Mouse (Mus musculus) heart, embryonic 13.5 days (tissue): ENCODE measurements around the gene Slc22a13. TPM values are rescaled to one million over a fixed set of nuclear protein-coding genes. Genes with fewer than 3 reads are reported as not detected.
"Not testable (repeated sequence)": the region's sequence is repeated elsewhere in the genome, so short reads cannot be mapped to it uniquely, and the experiment has no call there.

ENCODE experiments used
- ATAC-seq: fragments of 200-750 bp; cut with Nextera tagmentation; 2 replicates; pipeline ENCODE4 v1.8.0; 2017; ENCODE audit warnings: moderate TSS enrichment; ENCODE audit not compliant: insufficient number of reproducible peaks, low FRiP score, low TSS enrichment; ENCODE audit errors: extremely low read depth
- H3K27ac ChIP-seq: fragments of 300-500 bp; sonication (generic); replicated peaks from 2 replicates; pipeline ENCODE4 v1.5.1; 2015; ENCODE audit warnings: moderate library complexity, mild to moderate bottlenecking, inconsistent platforms
- H3K27me3 ChIP-seq: fragments of 300-500 bp; sonication (generic); replicated peaks from 2 replicates; pipeline ENCODE4 v1.6.1; 2015; ENCODE audit warnings: mild to moderate bottlenecking, inconsistent platforms
- H3K36me3 ChIP-seq: fragments of 300-500 bp; sonication (generic); 2 replicates; pipeline ENCODE4 v1.6.1; 2015; ENCODE audit warnings: mild to moderate bottlenecking, inconsistent platforms
- H3K4me1 ChIP-seq: fragments of 300-500 bp; sonication (generic); 2 replicates; pipeline ENCODE4 v1.6.1; 2015; ENCODE audit warnings: inconsistent platforms
- H3K4me2 ChIP-seq: fragments of 300-500 bp; sonication (generic); 2 replicates; pipeline ENCODE4 v1.6.1; 2015; ENCODE audit warnings: inconsistent platforms, mild to moderate bottlenecking, moderate library complexity
- H3K4me3 ChIP-seq: fragments of 300-500 bp; sonication (generic); 2 replicates; pipeline ENCODE4 v1.5.1; 2015; ENCODE audit warnings: moderate library complexity, mild to moderate bottlenecking, inconsistent platforms
- H3K9ac ChIP-seq: fragments of 300-500 bp; sonication (generic); 2 replicates; pipeline ENCODE4 v1.6.1; 2015; ENCODE audit warnings: inconsistent platforms, mild to moderate bottlenecking, moderate library complexity
- H3K9me3 ChIP-seq: fragments of 300-500 bp; sonication (generic); 2 replicates; pipeline ENCODE4 v1.6.1; 2016; ENCODE audit warnings: inconsistent platforms
- WGBS: fragments of 180-500 bp; shearing (Covaris S2); methylation state at CpG from one replicate; pipeline ENCODE4 v1.1.7; 2015; ENCODE audit warnings: mixed read lengths; 5-methylcytosine and 5-hydroxymethylcytosine counted together
- polyA plus RNA-seq: library from polyadenylated mRNA; unstranded; fragments of >200 nt; fragmentation: Nextera tagmentation; extraction: Ambion mirVana; gene quantifications from 2 replicates; pipeline ENCODE4 v1.2.1, GENCODE M21; 2015

The Slc22a13 gene
- polyA plus RNA-seq, 1 experiment from 2014 or later, result not detected

DNA sequence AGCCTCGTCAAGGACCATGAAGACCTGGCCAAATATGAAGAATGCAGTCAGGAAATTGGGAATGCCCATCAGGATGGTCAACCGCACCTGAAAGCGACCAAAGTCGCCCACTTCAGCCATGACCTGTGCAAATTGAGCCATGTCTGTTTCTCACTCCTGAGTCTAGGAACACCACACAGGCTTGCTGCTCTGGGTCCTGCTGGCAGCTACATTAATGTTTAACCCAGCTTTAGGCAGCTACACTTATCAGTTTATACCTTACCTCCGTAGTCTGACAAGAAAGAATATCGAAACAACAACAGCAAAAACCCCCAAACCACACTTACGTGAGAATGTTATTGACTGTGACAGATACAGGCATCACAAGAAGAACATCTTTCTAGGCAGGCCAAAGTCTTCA, 22.7 kb upstream of the Slc22a13 start:
- no peaks in the 10 kb centered on the region for H3K9me3 ChIP-seq
- no peak overlapping the region for H3K4me2 ChIP-seq
- ATAC-seq, result no peak
- H3K4me1 ChIP-seq, result no peaks in the 10 kb centered on the region
- no peaks in the 10 kb centered on the region for H3K27me3 ChIP-seq
- H3K9ac ChIP-seq, result no peak overlapping the region
- peaks cover 7% of the 10 kb centered on the region; the same call in 1 of the 2 replicates for H3K36me3 ChIP-seq
- 89% methylated on average over 7 of the region's 7 CpGs for WGBS
- no peak overlapping the region for H3K27ac ChIP-seq
- H3K4me3 ChIP-seq, result no peak overlapping the region

DNA sequence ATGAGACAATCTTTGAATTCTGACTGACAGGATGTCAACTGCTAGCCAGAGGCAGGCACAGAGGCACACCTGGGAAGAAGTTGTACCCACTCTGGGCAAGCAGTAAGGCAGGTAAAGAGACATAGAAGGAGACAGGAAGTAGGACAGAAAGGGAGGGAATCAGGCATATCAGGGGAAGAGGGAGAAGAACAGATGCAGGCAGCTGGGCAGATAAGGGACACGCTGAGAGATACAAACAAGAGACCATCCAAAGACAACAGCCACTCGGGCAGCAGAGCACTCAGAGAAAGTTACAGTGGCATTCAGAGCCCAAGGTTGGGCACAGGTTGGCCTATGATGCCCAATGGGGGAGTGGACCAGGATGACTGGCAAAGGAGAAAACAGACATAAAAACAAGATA, 21.9 kb upstream of the Slc22a13 start:
- no peak overlapping the region for H3K27ac ChIP-seq
- H3K36me3 ChIP-seq, result peaks cover 10% of the 10 kb centered on the region
- no peak overlapping the region for H3K9ac ChIP-seq
- H3K4me2 ChIP-seq, result no peak overlapping the region
- no peak overlapping the region for H3K4me3 ChIP-seq
- H3K27me3 ChIP-seq, result no peaks in the 10 kb centered on the region
- 39% methylated on average over 2 of the region's 2 CpGs for WGBS
- no peak for ATAC-seq
- H3K9me3 ChIP-seq, result no peaks in the 10 kb centered on the region
- no peaks in the 10 kb centered on the region for H3K4me1 ChIP-seq

DNA sequence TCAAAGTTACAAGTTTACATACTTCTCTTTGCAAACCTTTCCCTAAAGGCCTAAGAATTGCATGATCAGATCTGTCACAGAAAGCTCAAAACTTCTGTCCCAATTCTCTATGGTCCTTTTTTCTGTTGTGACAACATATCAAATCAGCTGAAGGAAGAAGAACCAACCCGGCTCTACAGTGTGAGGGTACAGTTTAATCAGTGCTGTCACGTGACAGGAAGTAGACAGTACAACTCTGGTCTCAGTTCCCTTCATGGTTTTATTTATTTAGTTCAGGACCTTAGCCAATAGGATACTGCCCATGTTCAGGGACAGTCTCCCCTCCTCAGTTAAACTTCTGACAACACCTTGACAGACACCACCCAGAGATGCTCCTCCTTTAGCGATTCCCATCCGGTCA, 11.4 kb upstream of the Slc22a13 start:
- Histone ChIP-seq H3K27me3 (no peaks in the 10 kb centered on the region), H3K4me2 (no peak overlapping the region), H3K9me3 (peaks cover 7% of the 10 kb centered on the region), H3K36me3 (peaks cover 54% of the 10 kb centered on the region), H3K27ac (no peak overlapping the region), H3K4me1 (peaks cover 4% of the 10 kb centered on the region; the same call in 1 of the 2 replicates), H3K9ac (no peak overlapping the region), H3K4me3 (no peak overlapping the region)
- no peak for ATAC-seq
- 70% methylated on average over 4 of the region's 4 CpGs for WGBS

DNA sequence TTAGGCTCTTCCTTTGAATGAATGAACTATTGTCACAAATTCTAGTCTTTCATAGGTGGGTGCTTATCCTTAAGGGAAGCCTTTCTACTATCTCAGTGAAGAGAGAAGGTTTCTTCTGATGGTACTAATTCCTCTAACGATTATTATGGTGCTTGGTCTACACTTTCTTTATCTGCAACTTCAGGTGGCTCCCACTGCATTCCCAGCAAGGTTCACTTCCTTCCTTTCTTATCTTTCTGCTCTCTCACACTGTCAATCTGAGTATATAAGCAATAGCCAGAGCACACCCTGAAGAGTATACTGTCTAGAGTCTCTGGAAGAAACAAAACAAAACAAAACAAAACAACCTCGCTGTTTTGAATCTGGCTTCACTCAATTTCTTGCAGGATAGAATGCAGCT, 10.8 kb upstream of the Slc22a13 start:
- no peaks in the 10 kb centered on the region for H3K27me3 ChIP-seq
- no peak overlapping the region for H3K4me3 ChIP-seq
- no peak overlapping the region for H3K9ac ChIP-seq
- WGBS, result 48% methylated on average over 2 of the region's 2 CpGs
- peaks cover 6% of the 10 kb centered on the region for H3K9me3 ChIP-seq
- peaks cover 4% of the 10 kb centered on the region; the same call in 1 of the 2 replicates for H3K4me1 ChIP-seq
- no peak overlapping the region for H3K27ac ChIP-seq
- ATAC-seq, result no peak
- peaks cover 50% of the 10 kb centered on the region for H3K36me3 ChIP-seq
- no peak overlapping the region for H3K4me2 ChIP-seq

DNA sequence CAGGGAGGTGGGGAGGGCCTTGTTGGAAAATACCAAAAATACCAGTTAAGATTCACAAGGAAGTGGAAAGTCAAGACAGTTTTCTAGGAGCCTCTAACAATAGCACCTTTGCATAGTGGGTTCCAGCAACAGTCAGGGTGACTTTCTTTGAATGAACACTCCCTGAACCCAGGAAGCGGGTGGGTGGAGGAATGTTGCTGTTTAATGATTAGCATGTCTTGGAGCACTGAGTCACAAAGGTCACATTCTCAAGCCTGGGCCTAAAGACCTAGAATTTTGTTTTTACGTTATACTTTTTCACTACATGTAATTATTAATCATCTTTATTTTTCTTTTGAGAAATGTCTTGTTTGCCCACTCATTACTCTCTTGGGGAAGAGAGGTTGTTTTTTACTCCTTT, 6.4 kb upstream of the Slc22a13 start:
- ATAC-seq, H3K9ac ChIP-seq, H3K9me3 ChIP-seq, H3K27me3 ChIP-seq, H3K4me1 ChIP-seq, H3K27ac ChIP-seq, H3K4me2 ChIP-seq, H3K4me3 ChIP-seq: not testable (repeated sequence)
- WGBS, result 80% methylated on average over 2 of the region's 2 CpGs
- H3K36me3 ChIP-seq, result peaks cover 35% of the 10 kb centered on the region

DNA sequence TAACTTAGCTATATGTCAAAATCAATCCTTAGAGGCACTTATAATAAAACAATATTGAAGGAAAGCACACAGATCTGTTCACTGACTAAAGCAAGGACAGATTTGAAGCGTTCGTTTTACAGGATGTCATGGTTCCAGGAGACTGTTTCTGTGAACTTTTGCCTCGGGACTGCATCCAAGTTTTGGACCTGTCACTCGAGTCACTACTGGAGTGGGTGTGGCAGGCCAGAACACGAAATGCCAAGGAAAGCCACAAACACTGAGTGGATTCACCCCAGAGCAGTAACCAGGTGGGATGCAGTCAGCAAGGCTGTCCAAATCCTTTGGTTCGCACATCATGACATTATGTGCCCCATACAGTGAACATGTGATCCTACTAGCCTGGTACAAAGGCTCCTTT, 5.7 kb upstream of the Slc22a13 start:
- Histone ChIP-seq H3K9ac (no peak overlapping the region), H3K27me3 (no peaks in the 10 kb centered on the region), H3K9me3 (peaks cover 6% of the 10 kb centered on the region), H3K4me3 (no peak overlapping the region), H3K27ac (no peak overlapping the region), H3K4me2 (no peak overlapping the region), H3K4me1 (peaks cover under 1% of the 10 kb centered on the region; the same call in 1 of the 2 replicates), H3K36me3 (peaks cover 32% of the 10 kb centered on the region)
- whole genome bisulfite sequencing, result 80% methylated on average over 6 of the region's 6 CpGs
- ATAC-seq, result no peak

DNA sequence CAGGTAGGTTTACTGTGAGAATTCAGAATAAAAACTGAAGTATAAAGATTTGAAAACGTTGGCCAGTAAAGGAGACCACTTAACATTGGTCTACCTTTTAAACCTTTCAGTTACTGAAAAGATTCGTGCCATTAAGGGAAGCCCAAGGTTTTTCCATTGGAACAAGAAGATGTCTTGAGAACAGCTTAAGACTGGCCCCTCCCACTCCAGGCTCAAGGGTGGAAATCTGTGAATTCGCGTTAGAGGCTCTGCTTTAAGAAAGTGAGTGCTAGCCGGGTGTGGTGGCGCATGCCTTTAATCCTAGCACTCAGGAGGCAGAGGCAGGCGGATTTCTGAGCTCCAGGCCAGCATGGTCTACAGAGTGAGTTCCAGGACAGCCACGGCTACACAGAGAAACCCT, 4.1 kb upstream of the Slc22a13 start:
- H3K4me3 ChIP-seq, result no peak overlapping the region
- H3K27ac ChIP-seq, result no peak overlapping the region
- H3K27me3 ChIP-seq, result no peaks in the 10 kb centered on the region
- peaks cover 6% of the 10 kb centered on the region for H3K9me3 ChIP-seq
- no peaks in the 10 kb centered on the region for H3K4me1 ChIP-seq
- WGBS, result 73% methylated on average over 8 of the region's 8 CpGs
- H3K36me3 ChIP-seq, result peaks cover 22% of the 10 kb centered on the region
- ATAC-seq, result no peak
- H3K4me2 ChIP-seq, result no peak overlapping the region
- no peak overlapping the region for H3K9ac ChIP-seq

DNA sequence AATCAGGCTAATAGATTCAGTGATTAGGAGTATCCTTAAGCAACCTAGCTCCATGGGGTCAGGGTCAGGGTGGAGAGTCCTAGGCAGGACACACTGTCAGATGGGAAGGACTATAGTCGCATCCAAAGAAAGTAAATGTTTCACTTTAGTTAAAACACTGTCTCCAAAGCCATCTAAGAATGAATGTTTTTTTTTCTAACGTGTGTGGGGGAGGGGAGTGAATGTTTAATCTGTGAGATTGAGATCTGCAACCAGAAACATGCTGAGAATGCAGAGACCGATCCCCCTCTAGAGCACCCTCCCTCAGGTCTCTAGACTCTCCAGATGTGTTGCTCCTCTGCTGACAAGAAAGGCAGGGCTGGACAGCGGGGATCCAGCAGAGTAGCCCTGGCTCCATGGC, 1.8 kb downstream of the Slc22a13 start:
- no peaks in the 10 kb centered on the region for H3K27me3 ChIP-seq
- H3K4me2 ChIP-seq, result no peak overlapping the region
- peaks cover 13% of the 10 kb centered on the region; the same call in 1 of the 2 replicates for H3K9me3 ChIP-seq
- H3K4me1 ChIP-seq, result no peaks in the 10 kb centered on the region
- H3K4me3 ChIP-seq, result no peak overlapping the region
- H3K9ac ChIP-seq, result no peak overlapping the region
- no peak overlapping the region for H3K27ac ChIP-seq
- WGBS, result 55% methylated on average over 4 of the region's 4 CpGs
- ATAC-seq, result no peak
- H3K36me3 ChIP-seq, result no peaks in the 10 kb centered on the region

DNA sequence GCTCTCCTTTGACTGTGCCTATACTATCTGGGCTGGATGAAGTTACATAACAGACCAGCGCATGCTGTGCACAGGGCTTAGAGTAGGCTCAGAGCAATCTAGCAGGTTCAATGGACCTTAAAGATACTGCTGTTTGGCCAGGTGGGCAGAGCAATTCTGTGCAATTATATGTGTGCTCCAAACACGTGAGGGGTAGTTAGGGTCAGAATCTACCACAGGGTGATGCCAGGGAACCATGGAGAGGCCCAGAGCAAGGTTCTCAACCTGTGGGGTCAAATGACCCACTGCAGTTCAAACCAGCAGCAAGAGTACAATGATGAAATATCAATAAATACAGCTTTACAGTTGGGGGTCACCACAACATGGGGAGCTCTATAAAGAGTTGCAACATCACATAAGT, 2.2 kb downstream of the Slc22a13 start:
- H3K36me3 ChIP-seq, result no peaks in the 10 kb centered on the region
- H3K4me1 ChIP-seq, result no peaks in the 10 kb centered on the region
- no peak overlapping the region for H3K27ac ChIP-seq
- no peaks in the 10 kb centered on the region for H3K27me3 ChIP-seq
- no peak overlapping the region for H3K4me2 ChIP-seq
- H3K4me3 ChIP-seq, result no peak overlapping the region
- WGBS, result 70% methylated on average over 2 of the region's 2 CpGs
- H3K9ac ChIP-seq, result no peak overlapping the region
- ATAC-seq, result no peak
- peaks cover 13% of the 10 kb centered on the region; the same call in 1 of the 2 replicates for H3K9me3 ChIP-seq

DNA sequence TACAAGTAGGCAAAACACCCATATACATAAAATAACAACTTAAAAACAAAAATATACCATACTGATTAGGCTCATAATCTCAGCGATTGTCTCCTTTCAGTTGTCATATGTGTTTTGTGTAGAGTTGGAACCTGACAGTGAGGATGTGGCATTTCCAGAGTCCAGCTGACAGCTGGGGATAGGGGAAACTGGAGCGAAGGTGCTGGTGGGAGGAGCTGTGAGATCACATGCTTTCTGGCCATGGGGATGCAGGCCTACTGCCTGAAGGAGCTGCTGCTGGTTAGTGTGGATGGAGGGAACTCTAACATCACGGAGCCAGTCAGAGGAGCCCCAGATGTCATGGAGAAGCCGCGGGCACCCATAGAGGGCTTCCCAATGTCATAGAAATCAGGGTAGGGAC, 3.1 kb downstream of the Slc22a13 start:
- no peak for ATAC-seq
- Histone ChIP-seq H3K27me3 (no peaks in the 10 kb centered on the region), H3K4me1 (no peaks in the 10 kb centered on the region)

DNA sequence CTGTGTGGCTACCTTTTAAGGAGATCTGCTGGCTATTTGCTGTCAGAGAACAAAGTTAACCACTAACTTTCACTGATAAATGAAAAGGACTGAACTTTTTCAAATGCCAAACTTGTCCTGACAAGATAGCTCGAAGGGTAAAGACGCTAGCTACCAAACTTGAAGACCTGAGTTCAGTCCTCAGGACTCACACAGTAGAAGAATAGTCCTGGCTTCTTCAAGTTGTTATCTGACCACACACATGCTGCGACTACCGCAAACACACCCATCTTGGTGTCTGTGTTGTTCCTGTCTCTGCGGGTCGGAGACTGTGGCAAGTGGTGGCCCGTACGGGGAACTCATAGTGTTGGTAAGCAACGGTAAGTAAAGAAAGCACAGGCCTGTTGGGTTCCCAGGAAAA, 5.3 kb downstream of the Slc22a13 start:
- Histone ChIP-seq H3K4me1 (no peaks in the 10 kb centered on the region), H3K4me3 (no peak overlapping the region), H3K9me3 (peaks cover 13% of the 10 kb centered on the region; the same call in 1 of the 2 replicates), H3K27ac (no peak overlapping the region), H3K9ac (no peak overlapping the region), H3K36me3 (no peaks in the 10 kb centered on the region), H3K27me3 (no peaks in the 10 kb centered on the region), H3K4me2 (no peak overlapping the region)
- ATAC-seq, result no peak
- 90% methylated on average over 9 of the region's 9 CpGs for WGBS

More for the DNA sequence above, 3.1 kb downstream of the Slc22a13 start:
- Histone ChIP-seq H3K36me3 (no peaks in the 10 kb centered on the region), H3K27ac (no peak overlapping the region), H3K4me2 (no peak overlapping the region), H3K4me3 (no peak overlapping the region), H3K9ac (no peak overlapping the region), H3K9me3 (peaks cover 13% of the 10 kb centered on the region; the same call in 1 of the 2 replicates)
- WGBS, result 83% methylated on average over 5 of the region's 5 CpGs

DNA sequence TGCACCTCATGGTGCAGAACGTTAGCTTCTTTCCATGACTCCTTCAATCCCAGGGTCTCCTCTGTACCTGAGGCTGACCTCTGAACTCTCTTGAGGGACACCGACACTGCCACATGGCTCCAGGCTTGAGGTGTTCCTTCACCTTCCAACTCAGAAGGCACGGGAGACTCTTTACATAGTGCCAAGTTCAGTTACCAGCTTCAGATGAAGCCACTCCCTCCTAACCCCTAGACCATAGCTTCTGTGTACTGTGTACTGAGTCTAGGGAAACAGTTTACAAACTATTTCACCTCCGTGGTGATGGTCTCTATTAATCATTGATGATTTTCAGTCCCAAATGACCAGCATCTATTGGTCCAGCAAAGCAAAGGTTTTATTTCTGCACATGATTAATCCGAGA, 7.2 kb downstream of the Slc22a13 start:
- 74% methylated on average over 5 of the region's 5 CpGs for WGBS
- Histone ChIP-seq H3K27me3 (no peaks in the 10 kb centered on the region), H3K9me3 (peaks cover 13% of the 10 kb centered on the region; the same call in 1 of the 2 replicates), H3K9ac (no peak overlapping the region), H3K27ac (no peak overlapping the region), H3K4me3 (no peak overlapping the region), H3K36me3 (no peaks in the 10 kb centered on the region), H3K4me2 (no peak overlapping the region), H3K4me1 (no peaks in the 10 kb centered on the region)
- no peak for ATAC-seq
